Mouse (Mus musculus): ENCODE measurements around the gene Rhoh. TPM values are rescaled to one million over a fixed set of nuclear protein-coding genes. Genes with fewer than 3 reads are reported as not detected.

Gene Rhoh
- polyA plus RNA-seq, 1 experiment: 3.5 TPM

- H3K4me1 ChIP-seq (ENCODE audit: control insufficient read depth, insufficient read depth, low read length): no peaks in the 10 kb centered on the region
- TF ChIP-seq CTCF (IDR thresholded peaks at IDR 0.05; ENCODE audit: insufficient read depth, low read length): no peak
- TF ChIP-seq POLR2A (IDR thresholded peaks at IDR 0.05; ENCODE audit: borderline replicate concordance, extremely low read depth, low read depth, low read length): no peak
- 45% methylated on average over 5 of the region's 5 CpGs for WGBS
- no peak overlapping the region for H3K4me3 ChIP-seq (replicated peaks; ENCODE audit: extremely low read depth, low read depth, low read length)
- DNase-seq: no peak
These were observed 22.3 kb downstream of the Rhoh start for GRCm38 (mm10) chr5:65883355-65883754.

DNA sequence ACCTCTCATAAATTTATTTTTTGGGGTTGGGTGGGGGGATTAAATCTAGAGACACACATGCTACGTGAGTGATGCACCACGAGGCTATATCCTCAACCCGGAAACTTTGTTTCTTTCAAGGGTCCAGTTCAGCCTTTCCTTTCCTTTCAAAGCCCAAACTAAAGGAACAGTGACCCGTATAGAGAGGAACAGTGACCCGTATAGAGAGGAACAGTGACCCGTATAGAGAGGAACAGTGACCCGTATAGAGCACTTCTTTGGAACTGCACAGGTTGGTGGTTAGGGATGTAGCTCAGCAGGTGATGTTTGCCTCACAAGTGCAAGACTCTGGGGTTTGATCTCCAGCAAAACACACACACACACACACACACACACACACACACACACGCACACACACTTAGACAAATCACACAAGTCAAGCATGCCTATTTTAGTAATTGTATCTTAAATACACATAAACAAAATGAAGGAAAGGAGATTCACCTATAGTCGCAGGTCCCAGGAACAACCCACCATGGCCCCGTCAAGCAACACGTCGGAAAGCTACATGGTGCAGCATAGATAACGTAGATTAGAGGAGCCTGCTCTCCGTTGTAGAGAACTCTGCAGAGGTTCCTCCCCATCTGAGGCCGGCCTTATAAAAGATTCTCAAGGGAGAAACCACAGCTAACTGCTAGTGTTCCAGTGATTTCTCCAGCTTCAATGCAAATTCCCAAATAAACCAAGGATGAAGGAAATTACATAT lies 24.9 kb downstream of the Rhoh start:
- TF ChIP-seq POLR2A (IDR thresholded peaks at IDR 0.05; ENCODE audit: borderline replicate concordance, extremely low read depth, low read depth, low read length): no peak
- no peak for TF ChIP-seq CTCF (IDR thresholded peaks at IDR 0.05; ENCODE audit: insufficient read depth, low read length)
- no peak for DNase-seq
- 81% methylated on average over 15 of the region's 15 CpGs for WGBS
- H3K4me1 ChIP-seq (ENCODE audit: control insufficient read depth, insufficient read depth, low read length): no peaks in the 10 kb centered on the region
- H3K4me3 ChIP-seq (replicated peaks; ENCODE audit: extremely low read depth, low read depth, low read length): no peak overlapping the region

DNA sequence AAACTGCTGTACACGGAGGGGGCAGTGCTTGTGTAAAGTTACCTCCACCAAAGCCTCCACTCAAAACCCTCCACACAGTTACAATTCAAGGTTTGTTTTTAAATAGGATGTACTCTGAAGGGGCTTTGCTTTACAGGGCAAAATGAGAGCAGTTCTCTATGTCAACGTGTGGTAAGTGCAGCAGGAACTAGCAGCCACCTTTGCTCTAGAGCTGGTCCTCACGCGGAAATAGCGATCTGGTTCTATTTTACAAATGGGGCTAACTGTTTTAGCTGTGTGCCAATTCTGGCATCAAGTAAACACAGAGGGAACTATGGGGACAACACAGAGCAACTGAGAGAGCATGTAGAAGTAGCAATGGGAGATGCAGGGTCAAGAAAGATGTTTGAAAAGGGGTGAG lies 27.1 kb downstream of the Rhoh start:
- 72% methylated on average over 5 of the region's 5 CpGs for whole genome bisulfite sequencing
- TF ChIP-seq POLR2A (IDR thresholded peaks at IDR 0.05; ENCODE audit: borderline replicate concordance, extremely low read depth, low read depth, low read length): no peak
- no peak for TF ChIP-seq CTCF (IDR thresholded peaks at IDR 0.05; ENCODE audit: insufficient read depth, low read length)

DNA sequence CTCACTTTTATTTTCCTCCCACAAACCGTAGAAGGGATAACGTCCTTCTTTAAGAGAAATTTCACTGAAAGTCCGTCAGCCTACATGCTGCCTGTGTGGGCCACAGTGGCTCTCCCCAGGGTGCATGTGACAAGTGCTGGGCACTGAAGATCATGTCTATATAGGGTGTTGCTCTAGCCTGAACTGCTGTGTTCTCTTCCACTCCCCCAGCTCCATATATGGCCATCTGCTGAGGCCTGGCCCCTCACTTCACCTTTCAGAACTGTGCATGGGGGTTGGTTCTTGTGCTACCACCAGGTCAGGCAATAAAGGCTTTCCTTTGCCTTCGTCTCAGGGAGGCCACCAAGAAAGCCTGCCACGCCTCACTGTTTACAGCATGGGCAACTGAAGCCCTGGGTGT lies 28.0 kb downstream of the Rhoh start:
- H3K4me3 ChIP-seq (replicated peaks; ENCODE audit: extremely low read depth, low read depth, low read length): no peak overlapping the region
- TF ChIP-seq CTCF (IDR thresholded peaks at IDR 0.05; ENCODE audit: insufficient read depth, low read length) (no peak), POLR2A (IDR thresholded peaks at IDR 0.05; ENCODE audit: borderline replicate concordance, extremely low read depth, low read depth, low read length) (no peak)
- no peaks in the 10 kb centered on the region for H3K4me1 ChIP-seq (ENCODE audit: control insufficient read depth, insufficient read depth, low read length)
- no peak for DNase-seq
- 68% methylated on average over 5 of the region's 5 CpGs for WGBS

More for the DNA sequence above, 27.1 kb downstream of the Rhoh start:
- Histone ChIP-seq H3K4me3 (replicated peaks; ENCODE audit: extremely low read depth, low read depth, low read length) (no peak overlapping the region), H3K4me1 (ENCODE audit: control insufficient read depth, insufficient read depth, low read length) (no peaks in the 10 kb centered on the region)
- DNase-seq: no peak

DNA sequence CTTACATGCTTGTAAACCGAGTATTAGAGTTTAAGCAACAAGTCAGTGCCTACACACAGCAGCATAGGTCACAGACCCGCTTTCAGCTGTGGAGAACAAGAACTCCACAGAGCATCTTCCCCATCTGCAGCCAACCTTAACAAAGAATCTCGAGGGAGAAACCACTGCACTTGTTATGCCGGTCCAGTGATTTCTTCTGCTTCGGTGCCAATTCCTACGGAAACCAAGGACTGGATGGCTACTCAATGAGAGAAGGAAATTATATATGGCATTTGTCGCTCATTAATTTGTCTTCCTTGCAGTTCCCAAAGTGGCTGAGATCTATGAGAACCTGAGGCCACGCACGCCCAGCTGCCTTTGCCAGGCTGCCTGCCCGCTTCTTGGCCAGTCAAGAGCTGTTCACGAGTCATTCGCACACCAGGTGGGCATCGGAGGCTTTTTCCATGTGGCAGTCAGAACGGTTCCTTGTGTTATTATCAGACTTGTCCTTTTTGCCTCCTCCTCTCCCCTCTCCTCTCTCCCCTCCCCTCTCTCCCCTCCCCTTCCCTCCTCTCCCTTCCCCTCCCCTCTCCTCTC lies 30.3 kb downstream of the Rhoh start:
- WGBS: 87% methylated on average over 14 of the region's 14 CpGs
- TF ChIP-seq CTCF (IDR thresholded peaks at IDR 0.05; ENCODE audit: insufficient read depth, low read length) (no peak), POLR2A (IDR thresholded peaks at IDR 0.05; ENCODE audit: borderline replicate concordance, extremely low read depth, low read depth, low read length) (no peak)
- no peak overlapping the region for H3K4me3 ChIP-seq (replicated peaks; ENCODE audit: extremely low read depth, low read depth, low read length)
- no peaks in the 10 kb centered on the region for H3K4me1 ChIP-seq (ENCODE audit: control insufficient read depth, insufficient read depth, low read length)
- no peak for DNase-seq

GRCm38 (mm10) chr5:65895121-65895692 lies 34.2 kb downstream of the Rhoh start:
- Histone ChIP-seq H3K4me3 (replicated peaks; ENCODE audit: extremely low read depth, low read depth, low read length) (no peak overlapping the region), H3K4me1 (ENCODE audit: control insufficient read depth, insufficient read depth, low read length) (no peaks in the 10 kb centered on the region)
- no peak for DNase-seq
- WGBS: 64% methylated on average over 6 of the region's 6 CpGs
- no peak for TF ChIP-seq POLR2A (IDR thresholded peaks at IDR 0.05; ENCODE audit: borderline replicate concordance, extremely low read depth, low read depth, low read length)
- TF ChIP-seq CTCF (IDR thresholded peaks at IDR 0.05; ENCODE audit: insufficient read depth, low read length): no peak

- WGBS: 82% methylated on average over 7 of the region's 7 CpGs
These were observed 34.8 kb downstream of the Rhoh start for GRCm38 (mm10) chr5:65895764-65896163.

GRCm38 (mm10) chr5:65897731-65898130 lies 36.7 kb downstream of the Rhoh start:
- WGBS: 91% methylated on average over 2 of the region's 2 CpGs
- no peak for DNase-seq
- no peak for TF ChIP-seq CTCF (IDR thresholded peaks at IDR 0.05; ENCODE audit: insufficient read depth, low read length)
- TF ChIP-seq POLR2A (IDR thresholded peaks at IDR 0.05; ENCODE audit: borderline replicate concordance, extremely low read depth, low read depth, low read length): no peak
- peaks cover 5% of the 10 kb centered on the region for H3K4me1 ChIP-seq (ENCODE audit: control insufficient read depth, insufficient read depth, low read length)
- H3K4me3 ChIP-seq (replicated peaks; ENCODE audit: extremely low read depth, low read depth, low read length): no peak overlapping the region

More at GRCm38 (mm10) chr5:65895764-65896163, 34.8 kb downstream of the Rhoh start:
- DNase-seq: no peak
- TF ChIP-seq POLR2A (IDR thresholded peaks at IDR 0.05; ENCODE audit: borderline replicate concordance, extremely low read depth, low read depth, low read length) (no peak), CTCF (IDR thresholded peaks at IDR 0.05; ENCODE audit: insufficient read depth, low read length) (no peak)
- Histone ChIP-seq H3K4me1 (ENCODE audit: control insufficient read depth, insufficient read depth, low read length) (peaks cover 3% of the 10 kb centered on the region), H3K4me3 (replicated peaks; ENCODE audit: extremely low read depth, low read depth, low read length) (no peak overlapping the region)

- no peak for TF ChIP-seq POLR2A (IDR thresholded peaks at IDR 0.05; ENCODE audit: borderline replicate concordance, extremely low read depth, low read depth, low read length)
- TF ChIP-seq CTCF (IDR thresholded peaks at IDR 0.05; ENCODE audit: insufficient read depth, low read length): no peak
- no peak for DNase-seq
- H3K4me3 ChIP-seq (replicated peaks; ENCODE audit: extremely low read depth, low read depth, low read length): no peak overlapping the region
- 78% methylated on average over 3 of the region's 3 CpGs for WGBS
- peaks cover 5% of the 10 kb centered on the region for H3K4me1 ChIP-seq (ENCODE audit: control insufficient read depth, insufficient read depth, low read length)
These were observed 37.7 kb downstream of the Rhoh start for GRCm38 (mm10) chr5:65898683-65899082.

Measured in lung, adult 2 months (tissue).